Mouse (Mus musculus): ENCODE results near the gene Tmem150b.
A peak's percentile ranks its signal among the peaks of the same experiment; 100 is the strongest.

Tmem150b gene

GRCm38 (mm10) chr7:4666871-4667270 is 58.2 kb downstream of the Tmem150b start:
- DNase-seq (ENCODE audit: low read depth in 1 of 2, low spot score in 2 of 2), result no peak

GRCm38 (mm10) chr7:4663742-4664141 is 61.3 kb downstream of the Tmem150b start:
- no peak for DNase-seq (ENCODE audit: low read depth in 1 of 2, low spot score in 2 of 2)

GRCm38 (mm10) chr7:4663179-4663578 is 61.9 kb downstream of the Tmem150b start:
- DNase-seq (ENCODE audit: low read depth in 1 of 2, low spot score in 2 of 2), result no peak

- DNase-seq (ENCODE audit: low read depth in 1 of 2, low spot score in 2 of 2), result no peak
Measured at GRCm38 (mm10) chr7:4659911-4660443, 65.1 kb downstream of the Tmem150b start.

GRCm38 (mm10) chr7:4658912-4659551 is 66.0 kb downstream of the Tmem150b start, which contains the start of gene Ppp6r1:
Gene Ppp6r1 (minus strand): TSS chr7:4659019.
- peak; percentile 88 to 93 for DNase-seq (ENCODE audit: low read depth in 1 of 2, low spot score in 2 of 2)

GRCm38 (mm10) chr7:4658128-4658907 is 66.7 kb downstream of the Tmem150b start:
- no peak for DNase-seq (ENCODE audit: low read depth in 1 of 2, low spot score in 2 of 2)

- DNase-seq (ENCODE audit: low read depth in 1 of 2, low spot score in 2 of 2), result no peak
Measured at GRCm38 (mm10) chr7:4657521-4658127, 67.4 kb downstream of the Tmem150b start.
